Mouse (Mus musculus) hematopoietic multipotent progenitor cell, adult 10-12 weeks (in vitro differentiated cells): Measurements from ENCODE around the gene Olfr183. TPM values are rescaled to one million over a fixed set of nuclear protein-coding genes. Genes with fewer than 3 reads are reported as not detected.

Experiments
- polyA plus RNA-seq: library from polyadenylated mRNA; stranded (reverse); fragments of >175 nt; gene quantifications from 2 replicates; pipeline ENCODE4 v1.2.3, GENCODE M21; 2012; ENCODE audit warnings: low replicate concordance

Olfr183 gene
- polyA plus RNA-seq, result not detected in 2 replicates

GRCm38 (mm10) chr16:58995057-58995456 is at the start of gene Olfr183:
TSS of gene Olfr183 (plus strand) at chr16:58995357.

GRCm38 (mm10) chr16:59030191-59030590 is 35.0 kb downstream of the Olfr183 start, which contains the start of gene Olfr186:
TSS of gene Olfr186 (minus strand) at chr16:59030291.

GRCm38 (mm10) chr16:59039710-59040109 is 44.6 kb downstream of the Olfr183 start, which contains the start of gene Olfr187:
TSS of gene Olfr187 (minus strand) at chr16:59039767.

Other genes with a start within 250 kb of the Olfr183 start
- not detected in 2 replicates for gene Olfr172, start 232.2 kb upstream of the Olfr183 start, polyA plus RNA-seq
- gene Olfr173, start 195.1 kb upstream of the Olfr183 start, polyA plus RNA-seq, result not detected in 2 replicates
- gene Olfr175-ps1, start 168.6 kb upstream of the Olfr183 start, polyA plus RNA-seq, result not detected in 2 replicates
- gene Olfr177, start 120.6 kb upstream of the Olfr183 start, polyA plus RNA-seq, result not detected in 2 replicates
- gene Olfr178, start 103.3 kb upstream of the Olfr183 start, polyA plus RNA-seq, result not detected in 2 replicates
- gene Olfr181, start 66.6 kb upstream of the Olfr183 start, polyA plus RNA-seq, result not detected in 2 replicates
- not detected in 2 replicates for gene Olfr180, start 66.0 kb upstream of the Olfr183 start, polyA plus RNA-seq
- not detected in 2 replicates for gene Olfr186, start 34.9 kb downstream of the Olfr183 start, polyA plus RNA-seq
- not detected in 2 replicates for gene Olfr187, start 44.4 kb downstream of the Olfr183 start, polyA plus RNA-seq
- not detected in 2 replicates for gene Olfr190, start 82.6 kb downstream of the Olfr183 start, polyA plus RNA-seq
- not detected in 2 replicates for gene Olfr191, start 94.5 kb downstream of the Olfr183 start, polyA plus RNA-seq
- gene Olfr193, start 116.5 kb downstream of the Olfr183 start, polyA plus RNA-seq, result not detected in 2 replicates
- not detected in 2 replicates for gene Olfr194, start 125.7 kb downstream of the Olfr183 start, polyA plus RNA-seq
- not detected in 2 replicates for gene Olfr195, start 151.7 kb downstream of the Olfr183 start, polyA plus RNA-seq
- not detected in 2 replicates for gene Olfr196, start 175.1 kb downstream of the Olfr183 start, polyA plus RNA-seq
- not detected in 2 replicates for gene Olfr198, start 208.2 kb downstream of the Olfr183 start, polyA plus RNA-seq
- not detected in 2 replicates for gene Olfr199, start 224.4 kb downstream of the Olfr183 start, polyA plus RNA-seq